Mouse (Mus musculus) MEL (cell line): ENCODE results near the gene Lrrc4. TPM values are rescaled to one million over a fixed set of nuclear protein-coding genes. Genes with fewer than 3 reads are reported as not detected.

Source experiments
- DNase-seq: peaks from one replicate; pipeline ENCODE4 v3.0.0; 2011; ENCODE audit warnings: low read depth, low spot score
- H3K27ac ChIP-seq: 2 replicates; pipeline ENCODE4 v1.5.1; 2012; ENCODE audit warnings: low read depth, mild to moderate bottlenecking, control low read depth, low read length, moderate library complexity; ENCODE audit not compliant: control insufficient read depth
- H3K27me3 ChIP-seq, 2 experiments: fragments of 150-350 bp in 1 of 2; sonication (generic) in 1 of 2; 2 replicates each; pipeline ENCODE4 v1.6.1; 2012; ENCODE audit warnings: low read length in 2 of 2, mild to moderate bottlenecking in 2 of 2, improper control_type of control experiment in 1 of 2, moderate library complexity in 1 of 2; ENCODE audit not compliant: insufficient read depth in 2 of 2, control insufficient read depth in 1 of 2
- H3K36me3 ChIP-seq, 2 experiments: 2 replicates each; pipeline ENCODE4 v1.6.1; 2012 to 2014; ENCODE audit warnings: low read length in 2 of 2, improper control_type of control experiment in 1 of 2, inconsistent platforms in 1 of 2, mild to moderate bottlenecking in 1 of 2; ENCODE audit not compliant: insufficient read depth in 2 of 2, control insufficient read depth in 1 of 2
- H3K4me1 ChIP-seq, 2 experiments: fragments of 150-350 bp in 1 of 2; sonication (generic) in 1 of 2; 2 replicates each; pipeline ENCODE4 v1.6.1; 2012; ENCODE audit warnings: low read length in 2 of 2, improper control_type of control experiment in 1 of 2, mild to moderate bottlenecking in 1 of 2; ENCODE audit not compliant: insufficient read depth in 2 of 2, control insufficient read depth in 1 of 2
- H3K4me3 ChIP-seq, 2 experiments: fragments of 150-350 bp in 1 of 2; sonication (generic) in 1 of 2; 2 replicates each; pipeline ENCODE4 v1.5.1; 2012; ENCODE audit warnings: low read depth in 2 of 2, low read length in 2 of 2, mild to moderate bottlenecking in 2 of 2, moderate library complexity in 2 of 2, control low read depth in 1 of 2, improper control_type of control experiment in 1 of 2; ENCODE audit not compliant: control insufficient read depth in 1 of 2, insufficient read depth in 1 of 2
- H3K79me2 ChIP-seq: 2 replicates; pipeline ENCODE4 v1.6.1; 2012; ENCODE audit warnings: mild to moderate bottlenecking, low read length, moderate library complexity; ENCODE audit not compliant: control insufficient read depth, poor library complexity, insufficient read depth
- H3K9ac ChIP-seq: 2 replicates; pipeline ENCODE4 v1.6.1; 2012; ENCODE audit warnings: low read depth, mild to moderate bottlenecking, control low read depth, low read length, moderate library complexity; ENCODE audit not compliant: control insufficient read depth, poor library complexity, severe bottlenecking
- H3K9me3 ChIP-seq: fragments of 150-350 bp; sonication (generic); replicated peaks from 2 replicates; pipeline ENCODE4 v1.6.1; 2012; ENCODE audit warnings: mild to moderate bottlenecking, low read length, improper control_type of control experiment, moderate library complexity; ENCODE audit not compliant: insufficient read depth
- BHLHE40 ChIP-seq: IDR thresholded peaks from 2 replicates; pipeline ENCODE4 v1.6.1; 2012; ENCODE audit warnings: low read depth, mild to moderate bottlenecking, inconsistent platforms, low read length, improper control_type of control experiment, borderline replicate concordance
- CTCF ChIP-seq, 3 experiments: IDR thresholded peaks in 2 of 3; conservative IDR thresholded peaks in 1 of 3; 2 replicates each; pipeline ENCODE4 v1.5.1; 2011 to 2012; ENCODE audit warnings: low read length in 3 of 3, low read depth in 2 of 3, mild to moderate bottlenecking in 2 of 3, improper control_type of control experiment in 1 of 3, inconsistent platforms in 1 of 3, mixed read lengths in 1 of 3, moderate library complexity in 1 of 3; ENCODE audit not compliant: control insufficient read depth in 1 of 3, insufficient read depth in 1 of 3, poor library complexity in 1 of 3, severe bottlenecking in 1 of 3
- ELF1 ChIP-seq: IDR thresholded peaks from 2 replicates; pipeline ENCODE4 v1.6.1; 2014; ENCODE audit warnings: low read depth, mild to moderate bottlenecking, inconsistent platforms, low read length, improper control_type of control experiment, moderate library complexity
- GABPA ChIP-seq: IDR thresholded peaks from 2 replicates; pipeline ENCODE4 v1.6.1; 2012; ENCODE audit warnings: low read depth, mild to moderate bottlenecking, inconsistent platforms, low read length, improper control_type of control experiment, moderate library complexity
- HCFC1 ChIP-seq: IDR thresholded peaks from 2 replicates; pipeline ENCODE4 v1.6.1; 2012; ENCODE audit warnings: low read depth, mild to moderate bottlenecking, inconsistent platforms, low read length, improper control_type of control experiment, moderate library complexity
- KAT2A ChIP-seq: conservative IDR thresholded peaks from 2 replicates; pipeline ENCODE4 v1.6.1; 2012; ENCODE audit warnings: low read depth, low read length, improper control_type of control experiment, inconsistent platforms
- MAFK ChIP-seq: IDR thresholded peaks from 2 replicates; pipeline ENCODE4 v1.6.1; 2011; ENCODE audit warnings: low read depth, mild to moderate bottlenecking, low read length, improper control_type of control experiment, borderline replicate concordance
- MAX ChIP-seq: IDR thresholded peaks from 2 replicates; pipeline ENCODE4 v1.6.1; 2011; ENCODE audit warnings: low read length, improper control_type of control experiment
- MEF2A ChIP-seq: IDR thresholded peaks from 2 replicates; pipeline ENCODE4 v1.6.1; 2014; ENCODE audit warnings: low read depth, mild to moderate bottlenecking, inconsistent platforms, low read length, improper control_type of control experiment; ENCODE audit not compliant: poor library complexity, insufficient replicate concordance, severe bottlenecking; ENCODE audit errors: extremely low read depth
- MXI1 ChIP-seq: IDR thresholded peaks from 2 replicates; pipeline ENCODE4 v1.6.1; 2011; ENCODE audit warnings: mild to moderate bottlenecking, low read depth, low read length, improper control_type of control experiment
- NELFE ChIP-seq: IDR thresholded peaks from 2 replicates; pipeline ENCODE4 v1.6.1; 2011; ENCODE audit warnings: low read depth, low read length, improper control_type of control experiment
- NRF1 ChIP-seq: IDR thresholded peaks from 2 replicates; pipeline ENCODE4 v1.6.1; 2014; ENCODE audit warnings: low read depth, mild to moderate bottlenecking, inconsistent platforms, low read length, improper control_type of control experiment, moderate library complexity; ENCODE audit not compliant: poor library complexity, insufficient read depth, severe bottlenecking
- POLR2A ChIP-seq, 2 experiments: IDR thresholded peaks; 2 replicates each; pipeline ENCODE4 v1.6.1; 2011 to 2012; ENCODE audit warnings: low read length in 2 of 2, mild to moderate bottlenecking in 2 of 2, control low read depth in 1 of 2, improper control_type of control experiment in 1 of 2, low read depth in 1 of 2, moderate library complexity in 1 of 2; ENCODE audit not compliant: control insufficient read depth in 1 of 2, insufficient read depth in 1 of 2, poor library complexity in 1 of 2
- POLR2AphosphoS2 ChIP-seq: IDR thresholded peaks from 2 replicates; pipeline ENCODE4 v1.6.1; 2011; ENCODE audit warnings: low read length, improper control_type of control experiment
- RAD21 ChIP-seq: IDR thresholded peaks from 2 replicates; pipeline ENCODE4 v1.6.1; 2011; ENCODE audit warnings: mild to moderate bottlenecking, low read depth, low read length, improper control_type of control experiment
- SMC3 ChIP-seq: IDR thresholded peaks from 2 replicates; pipeline ENCODE4 v1.6.1; 2011; ENCODE audit warnings: low read depth, low read length, improper control_type of control experiment
- TAL1 ChIP-seq: IDR thresholded peaks from 2 replicates; pipeline ENCODE4 v1.6.1; 2012; ENCODE audit warnings: mild to moderate bottlenecking, inconsistent platforms, low read length, moderate library complexity, mixed read lengths
- TCF12 ChIP-seq: IDR thresholded peaks from 2 replicates; pipeline ENCODE4 v1.6.1; 2014; ENCODE audit warnings: low read depth, mild to moderate bottlenecking, inconsistent platforms, low read length, improper control_type of control experiment, moderate library complexity
- USF1 ChIP-seq: IDR thresholded peaks from 2 replicates; pipeline ENCODE4 v1.6.1; 2014; ENCODE audit warnings: low read depth, mild to moderate bottlenecking, inconsistent platforms, low read length, improper control_type of control experiment, moderate library complexity
- ZNF384 ChIP-seq: IDR thresholded peaks from 2 replicates; pipeline ENCODE4 v1.6.1; 2012; ENCODE audit warnings: low read depth, mild to moderate bottlenecking, inconsistent platforms, low read length, improper control_type of control experiment
- polyA plus RNA-seq, 2 experiments: library from polyadenylated mRNA; stranded (reverse) in 1 of 2; unstranded in 1 of 2; fragments of >175 nt in 1 of 2; fragments of >200 nt in 1 of 2; gene quantifications; 2 replicates each; pipeline versions ENCODE4 v1.2.1 to v1.2.4; 2012; ENCODE audit warnings: low replicate concordance in 2 of 2, low read depth in 1 of 2; ENCODE audit not compliant: insufficient read length in 2 of 2, insufficient read depth in 1 of 2, missing spikeins in 1 of 2
- total RNA-seq: library from RNA; depleted of rRNA; stranded (reverse); fragments of 300-350 nt; gene quantifications from 2 replicates; pipeline ENCODE4 v1.2.3, GENCODE M21; 2012

The Lrrc4 gene
- total and polyA plus RNA-seq, 3 experiments: 0.07 to 0.12 TPM; not detected in 1

GRCm38 (mm10) chr6:28876492-28876891 lies 44.9 kb upstream of the Lrrc4 start:
- Histone ChIP-seq H3K9me3 (no peaks in the 10 kb centered on the region), H3K9ac (no peak overlapping the region), H3K27ac (no peak overlapping the region), H3K4me1 (peaks cover 1 to 2% of the 10 kb centered on the region in 2 experiments; a peak in 3 of 4 replicates), H3K79me2 (no peaks in the 10 kb centered on the region), H3K4me3 (no peak overlapping the region), H3K36me3 (peaks cover 0 to 2% of the 10 kb centered on the region in 2 experiments), H3K27me3 (no peaks in the 10 kb centered on the region)
- no peak for TF ChIP-seq CTCF (IDR thresholded peaks at IDR 0.05 in 2 of 3, conservative IDR thresholded peaks at IDR 0.05 in 1 of 3; ENCODE audit: control insufficient read depth in 1 of 3, insufficient read depth in 1 of 3, low read depth in 2 of 3, low read length in 3 of 3, poor library complexity in 1 of 3, severe bottlenecking in 1 of 3)
- TF ChIP-seq BHLHE40: no peak
- no peak for TF ChIP-seq MXI1
- no peak for TF ChIP-seq TAL1
- TF ChIP-seq MAX: no peak
- no peak for TF ChIP-seq MEF2A
- TF ChIP-seq KAT2A: no peak
- no peak for TF ChIP-seq TCF12
- no peak for TF ChIP-seq NRF1
- no peak for TF ChIP-seq ELF1
- TF ChIP-seq GABPA: no peak
- TF ChIP-seq ZNF384: no peak
- TF ChIP-seq NELFE: no peak
- no peak for TF ChIP-seq SMC3
- no peak for TF ChIP-seq POLR2AphosphoS2
- no peak for TF ChIP-seq MAFK
- no peak for DNase-seq

GRCm38 (mm10) chr6:28875333-28875732 lies 43.8 kb upstream of the Lrrc4 start:
- no peak overlapping the region for H3K4me3 ChIP-seq
- H3K27me3 ChIP-seq: no peaks in the 10 kb centered on the region
- H3K4me1 ChIP-seq: peaks cover 6% of the 10 kb centered on the region in 2 experiments; a peak in 3 of 4 replicates
- H3K9me3 ChIP-seq: no peaks in the 10 kb centered on the region
- H3K27ac ChIP-seq: no peak overlapping the region
- H3K79me2 ChIP-seq: no peaks in the 10 kb centered on the region
- TF ChIP-seq HCFC1 (no peak), USF1 (no peak), POLR2A (IDR thresholded peaks at IDR 0.05; ENCODE audit: control insufficient read depth in 1 of 2, insufficient read depth in 1 of 2, low read depth in 1 of 2, low read length in 2 of 2, poor library complexity in 1 of 2) (no peak), RAD21 (no peak)
- peaks cover 0 to 6% of the 10 kb centered on the region in 2 experiments for H3K36me3 ChIP-seq
- H3K9ac ChIP-seq: no peak overlapping the region
- DNase-seq: no peak
